Comparison of ENCODE assay signal across 11 mouse cellular contexts in genomic region chr7:110649133-110649987, GRCm38 (mm10). TPM values are rescaled to one million over a fixed set of nuclear protein-coding genes. Genes with fewer than 3 reads are reported as not detected.
A peak's percentile ranks its signal among the peaks of the same experiment; 100 is the strongest.
DNase-seq lines count a peak whose midpoint lies in the region; ATAC-seq and TF ChIP-seq lines count a peak whose summit lies in the region.
"Had no signal": no experiment of that assay in that cellular context is flagged by ENCODE, and none has a peak within 500 bp of the region (broad histone marks: within the 10 kb centered on the region; RNA-seq: fewer than 3 reads in every experiment).

No protein-coding gene starts in this region.

- H3K4me2 ChIP-seq in kidney, embryonic 14.5 days (replicated peaks; ENCODE audit: low read depth, low read length) = no peak overlapping the region
- no peak overlapping the region for H3K4me2 ChIP-seq in liver, postnatal 0 days (ENCODE audit: low read depth, low read length)
- H3K4me2 ChIP-seq in liver, embryonic 12.5 days = no peak overlapping the region
- H3K4me2 ChIP-seq in stomach, embryonic 16.5 days (ENCODE audit: low read depth, low read length) = no peak overlapping the region
- H3K4me2 ChIP-seq: midbrain, embryonic 15.5 days; neural tube, embryonic 13.5 days had no signal

- H3K9ac ChIP-seq in kidney, embryonic 14.5 days (ENCODE audit: low read depth, low read length) = no peak overlapping the region
- H3K9ac ChIP-seq in liver, postnatal 0 days (replicated peaks) = no peak overlapping the region
- no peak overlapping the region for H3K9ac ChIP-seq in liver, embryonic 12.5 days
- no peak overlapping the region for H3K9ac ChIP-seq in stomach, embryonic 16.5 days (ENCODE audit: low read length)
- H3K9ac ChIP-seq: midbrain, embryonic 15.5 days; neural tube, embryonic 13.5 days had no signal

- H3K27me3 ChIP-seq in kidney, adult 2 months (replicated peaks; ENCODE audit: control insufficient read depth, insufficient read depth, low read length) = no peaks in the 10 kb centered on the region
- no peaks in the 10 kb centered on the region for H3K27me3 ChIP-seq in kidney, embryonic 14.5 days (ENCODE audit: control insufficient read depth, insufficient read depth, low read length)
- H3K27me3 ChIP-seq in liver, postnatal 0 days (ENCODE audit: insufficient read depth, low read length) = no peaks in the 10 kb centered on the region
- H3K27me3 ChIP-seq in liver, embryonic 12.5 days (replicated peaks) = no peaks in the 10 kb centered on the region
- no peaks in the 10 kb centered on the region for H3K27me3 ChIP-seq in stomach, embryonic 16.5 days (ENCODE audit: control insufficient read depth, insufficient read depth, low read length)
- H3K27me3 ChIP-seq: midbrain, embryonic 15.5 days had no signal

- no peak for DNase-seq in kidney, adult 2 months
- DNase-seq in liver, postnatal 0 days = no peak
- no peak for DNase-seq in spleen, adult 12 weeks (ENCODE audit: low spot score)
- DNase-seq: thymus, postnatal 4 days had no signal

- H3K27ac ChIP-seq in kidney, adult 2 months (ENCODE audit: insufficient read depth, low read depth, low read length) = peak overlapping the region; percentile 83
- H3K27ac ChIP-seq in kidney, embryonic 14.5 days (ENCODE audit: low read depth, low read length) = no peak overlapping the region
- peak overlapping the region; percentile 55 for H3K27ac ChIP-seq in liver, postnatal 0 days (ENCODE audit: low read depth)
- H3K27ac ChIP-seq in liver, embryonic 12.5 days = no peak overlapping the region
- peak overlapping the region; percentile 89 for H3K27ac ChIP-seq in stomach, embryonic 16.5 days (ENCODE audit: low read length)
- H3K27ac ChIP-seq: midbrain, embryonic 15.5 days; neural tube, embryonic 13.5 days had no signal

- no peak for TF ChIP-seq EP300 in liver, postnatal 0 days (IDR thresholded peaks at IDR 0.05; ENCODE audit: low read depth)

- TF ChIP-seq POLR2A in kidney, adult 2 months (IDR thresholded peaks at IDR 0.05; ENCODE audit: low read depth, low read length) = no peak

- no peak for ATAC-seq in kidney, embryonic 14.5 days (ENCODE audit: low FRiP score, low TSS enrichment)
- ATAC-seq in liver, postnatal 0 days = peak; percentile 41
- no peak for ATAC-seq in liver, embryonic 12.5 days
- ATAC-seq in granulocyte monocyte progenitor cell, adult 5-6 weeks (replicated peaks; ENCODE audit: poor library complexity, severe bottlenecking) = peak; percentile 91
- no peak for ATAC-seq in stomach, embryonic 16.5 days (ENCODE audit: insufficient read depth, low FRiP score)
- ATAC-seq: forebrain, embryonic 14.5 days; midbrain, embryonic 15.5 days had no signal

- peak; percentile 25; the same call in 1 of the 2 replicates for TF ChIP-seq CTCF in kidney, adult 2 months (conservative IDR thresholded peaks at IDR 0.05; ENCODE audit: insufficient read depth, insufficient read length, low read depth, low read length)
- 0 out of 2 replicates have a peak, but pooled peaks have one; percentile 18 for TF ChIP-seq CTCF in liver, postnatal 0 days (IDR thresholded peaks at IDR 0.05; ENCODE audit: low read depth)

- peaks cover 6% of the 10 kb centered on the region for H3K9me3 ChIP-seq in kidney, embryonic 14.5 days (ENCODE audit: control insufficient read depth, low read length)
- H3K9me3 ChIP-seq in liver, postnatal 0 days (ENCODE audit: low read length) = no peaks in the 10 kb centered on the region
- peaks cover 5% of the 10 kb centered on the region; the same call in 1 of the 2 replicates for H3K9me3 ChIP-seq in liver, embryonic 12.5 days (replicated peaks)
- peaks cover 5% of the 10 kb centered on the region; the same call in 1 of the 2 replicates for H3K9me3 ChIP-seq in stomach, embryonic 16.5 days (replicated peaks; ENCODE audit: control insufficient read depth, low read length)
- H3K9me3 ChIP-seq: midbrain, embryonic 15.5 days; neural tube, embryonic 13.5 days had no signal

- WGBS in kidney, adult 2 months = 51% methylated on average over 6 of the region's 6 CpGs
- WGBS in kidney, embryonic 14.5 days = 89% methylated on average over 6 of the region's 6 CpGs
- WGBS in liver, postnatal 0 days (ENCODE audit: insufficient replicate concordance) = 60% methylated on average over 6 of the region's 6 CpGs
- WGBS in liver, embryonic 12.5 days (ENCODE audit: insufficient replicate concordance) = 56% methylated on average over 6 of the region's 6 CpGs
- 73% methylated on average over 6 of the region's 6 CpGs for WGBS in stomach, embryonic 16.5 days

- H3K36me3 ChIP-seq in kidney, adult 2 months (ENCODE audit: control insufficient read depth, insufficient read depth, low read length) = no peaks in the 10 kb centered on the region
- no peaks in the 10 kb centered on the region for H3K36me3 ChIP-seq in kidney, embryonic 14.5 days (ENCODE audit: control insufficient read depth, insufficient read depth, low read length)
- H3K36me3 ChIP-seq in liver, postnatal 0 days (replicated peaks; ENCODE audit: insufficient read depth, low read length) = no peaks in the 10 kb centered on the region
- H3K36me3 ChIP-seq in liver, embryonic 12.5 days = no peaks in the 10 kb centered on the region
- H3K36me3 ChIP-seq in stomach, embryonic 16.5 days (ENCODE audit: control insufficient read depth, insufficient read depth, low read length) = no peaks in the 10 kb centered on the region
- H3K36me3 ChIP-seq: midbrain, embryonic 15.5 days; neural tube, embryonic 13.5 days had no signal

- no peak overlapping the region for H3K4me3 ChIP-seq in kidney, adult 2 months (ENCODE audit: insufficient read depth, low read depth, low read length)
- no peak overlapping the region for H3K4me3 ChIP-seq in kidney, embryonic 14.5 days (ENCODE audit: low read length)
- H3K4me3 ChIP-seq in liver, postnatal 0 days (ENCODE audit: low read depth, low read length) = no peak overlapping the region
- no peak overlapping the region for H3K4me3 ChIP-seq in liver, embryonic 12.5 days
- H3K4me3 ChIP-seq in stomach, embryonic 16.5 days (replicated peaks; ENCODE audit: low read length) = no peak overlapping the region
- H3K4me3 ChIP-seq: midbrain, embryonic 15.5 days; neural tube, embryonic 13.5 days had no signal

- peaks cover 14% of the 10 kb centered on the region; the same call in 1 of the 2 replicates for H3K4me1 ChIP-seq in kidney, adult 2 months (ENCODE audit: control insufficient read depth, insufficient read depth, low read length)
- no peaks in the 10 kb centered on the region for H3K4me1 ChIP-seq in kidney, embryonic 14.5 days (ENCODE audit: control insufficient read depth, insufficient read depth, low read length)
- peaks cover 10% of the 10 kb centered on the region for H3K4me1 ChIP-seq in liver, postnatal 0 days (ENCODE audit: insufficient read depth)
- H3K4me1 ChIP-seq in liver, embryonic 12.5 days = no peaks in the 10 kb centered on the region
- H3K4me1 ChIP-seq in stomach, embryonic 16.5 days (ENCODE audit: control insufficient read depth, insufficient read depth, low read length) = peaks cover 23% of the 10 kb centered on the region
- H3K4me1 ChIP-seq: midbrain, embryonic 15.5 days had no signal

RNA-seq across cellular contexts. Expression of gene Adm, which starts 21.9 kb away (rescaled TPM):
- polyA plus RNA-seq in kidney, adult 2 months (2012; rRNA removed) = 12.0 and 13.2 TPM in 2 replicates
- 4.2 and 5.0 TPM in 2 replicates for polyA plus RNA-seq in kidney, embryonic 14.5 days (2014; fragmentation: Nextera tagmentation; extraction: Ambion mirVana)
- polyA plus RNA-seq in liver, postnatal 0 days (2015; fragmentation: Nextera tagmentation; extraction: Ambion mirVana) = 3.4 and 3.7 TPM in 2 replicates
- polyA plus RNA-seq in liver, embryonic 12.5 days (2016; fragmentation: Nextera tagmentation; extraction: Ambion mirVana) = 7.8 and 8.9 TPM in 2 replicates
- total RNA-seq in granulocyte monocyte progenitor cell, adult 5-6 weeks (2014; fragmentation: Nextera tagmentation) = not detected in 2 replicates
- not detected in 2 replicates for total RNA-seq in granulocyte monocyte progenitor cell, adult 5-6 weeks (2017)
- 4.1 and 4.6 TPM in 2 replicates for polyA plus RNA-seq in stomach, embryonic 16.5 days (2015; fragmentation: Nextera tagmentation; extraction: Ambion mirVana)

RNA-seq across cellular contexts. Expression of gene Sbf2, which starts 34.6 kb away (rescaled TPM):
- 23.3 and 24.9 TPM in 2 replicates for polyA plus RNA-seq in kidney, adult 2 months (2012; rRNA removed)
- polyA plus RNA-seq in kidney, embryonic 14.5 days (2014; fragmentation: Nextera tagmentation; extraction: Ambion mirVana) = 29.6 and 44.6 TPM in 2 replicates
- polyA plus RNA-seq in liver, postnatal 0 days (2015; fragmentation: Nextera tagmentation; extraction: Ambion mirVana) = 5.6 and 5.9 TPM in 2 replicates
- 7.2 and 9.2 TPM in 2 replicates for polyA plus RNA-seq in liver, embryonic 12.5 days (2016; fragmentation: Nextera tagmentation; extraction: Ambion mirVana)
- total RNA-seq in granulocyte monocyte progenitor cell, adult 5-6 weeks (2014; fragmentation: Nextera tagmentation) = 2.5 TPM in 1 of 2 replicates, not detected in the other
- total RNA-seq in granulocyte monocyte progenitor cell, adult 5-6 weeks (2017) = 0.26 and 0.52 TPM in 2 replicates
- 28.4 and 31.6 TPM in 2 replicates for polyA plus RNA-seq in stomach, embryonic 16.5 days (2015; fragmentation: Nextera tagmentation; extraction: Ambion mirVana)

Comparison
In these comparisons a context has a peak if more than half of its experiments do, and no peak if none do; other contexts are left out.
1. H3K27ac ChIP-seq: peak in kidney, adult 2 months (single experiment), liver, postnatal 0 days (single experiment) and stomach, embryonic 16.5 days (single experiment); none in kidney, embryonic 14.5 days (single experiment) and liver, embryonic 12.5 days (single experiment).
2. ATAC-seq: peak in liver, postnatal 0 days (single experiment) and granulocyte monocyte progenitor cell, adult 5-6 weeks (single experiment); none in kidney, embryonic 14.5 days (single experiment), liver, embryonic 12.5 days (single experiment) and stomach, embryonic 16.5 days (single experiment).